Mouse (Mus musculus) midbrain, embryonic 16.5 days (tissue): ENCODE measurements around the gene Gm11554. TPM values are rescaled to one million over a fixed set of nuclear protein-coding genes. Genes with fewer than 3 reads are reported as not detected.
"Not testable (repeated sequence)": the region's sequence is repeated elsewhere in the genome, so short reads cannot be mapped to it uniquely, and the experiment has no call there.

Experiments used
- ATAC-seq: fragments of 200-750 bp; cut with Nextera tagmentation; 2 replicates; pipeline ENCODE4 v1.8.0; 2017; ENCODE audit warnings: moderate TSS enrichment
- H3K27ac ChIP-seq: fragments of 300-500 bp; sonication (generic); 2 replicates; pipeline ENCODE4 v1.5.1; 2014; ENCODE audit warnings: mild to moderate bottlenecking, low read length, mixed read lengths
- H3K27me3 ChIP-seq: fragments of 300-500 bp; sonication (generic); 2 replicates; pipeline ENCODE4 v1.6.1; 2014; ENCODE audit warnings: low read depth, low read length, mixed read lengths; ENCODE audit not compliant: control insufficient read depth, insufficient read depth
- H3K36me3 ChIP-seq: fragments of 300-500 bp; sonication (generic); 2 replicates; pipeline ENCODE4 v1.6.1; 2014; ENCODE audit warnings: mild to moderate bottlenecking, low read length, moderate library complexity, mixed read lengths; ENCODE audit not compliant: control insufficient read depth, insufficient read depth
- H3K4me1 ChIP-seq: fragments of 300-500 bp; sonication (generic); 2 replicates; pipeline ENCODE4 v1.6.1; 2014; ENCODE audit warnings: mild to moderate bottlenecking, low read length, mixed read lengths; ENCODE audit not compliant: control insufficient read depth, insufficient read depth
- H3K4me2 ChIP-seq: fragments of 300-500 bp; sonication (generic); 2 replicates; pipeline ENCODE4 v1.6.1; 2014; ENCODE audit warnings: mild to moderate bottlenecking, low read length, mixed read lengths
- H3K4me3 ChIP-seq: fragments of 300-500 bp; sonication (generic); 2 replicates; pipeline ENCODE4 v1.5.1; 2014; ENCODE audit warnings: low read depth, mild to moderate bottlenecking, low read length, moderate library complexity, mixed read lengths
- H3K9ac ChIP-seq: fragments of 300-500 bp; sonication (generic); 2 replicates; pipeline ENCODE4 v1.6.1; 2014; ENCODE audit warnings: low read depth, low read length, mixed read lengths
- H3K9me3 ChIP-seq: fragments of 300-500 bp; sonication (generic); replicated peaks from 2 replicates; pipeline ENCODE4 v1.6.1; 2014; ENCODE audit warnings: mild to moderate bottlenecking, low read length, mixed read lengths; ENCODE audit not compliant: control insufficient read depth, poor library complexity, severe bottlenecking
- WGBS: fragments of 180-500 bp; shearing (Covaris S2); extraction: QIAGEN DNeasy Blood & Tissue Kit; methylation state at CpG from one replicate; pipeline ENCODE4 v1.1.7; 2014; 5-methylcytosine and 5-hydroxymethylcytosine counted together
- polyA plus RNA-seq: library from polyadenylated mRNA; unstranded; fragments of >200 nt; fragmentation: Nextera tagmentation; extraction: Ambion mirVana; gene quantifications from 2 replicates; pipeline ENCODE4 v1.2.1, GENCODE M21; 2015

The Gm11554 gene
- polyA plus RNA-seq = not detected in 2 replicates

DNA sequence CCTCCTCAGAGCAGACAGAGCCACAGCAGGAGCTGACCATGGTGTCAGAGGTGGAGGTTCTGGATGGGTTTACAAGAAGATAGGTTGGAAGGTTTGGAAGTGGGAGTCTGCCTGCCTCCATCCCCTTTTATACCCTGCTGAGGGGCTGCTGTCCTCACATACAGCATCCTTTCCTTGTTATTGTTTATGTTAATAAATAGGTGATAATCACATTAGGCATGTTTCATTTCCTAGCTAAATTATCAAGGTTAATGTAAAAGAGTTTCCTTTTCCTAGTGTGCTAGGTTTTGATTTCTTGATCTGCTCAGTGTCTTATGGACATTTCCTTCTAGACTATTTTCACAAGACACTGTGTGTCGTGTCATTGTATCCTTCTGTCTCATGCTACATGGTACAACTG, at the start of gene Gm11554:
Gene Gm11554, minus strand, starts transcription at position 101 of the 400 bp plus-strand sequence.
- H3K4me3 ChIP-seq, H3K27ac ChIP-seq, H3K4me1 ChIP-seq, H3K9me3 ChIP-seq, H3K27me3 ChIP-seq, H3K36me3 ChIP-seq, H3K4me2 ChIP-seq, ATAC-seq, H3K9ac ChIP-seq: not testable (repeated sequence)
- no CpG with 5 or more reads among the region's 1 CpGs for WGBS

DNA sequence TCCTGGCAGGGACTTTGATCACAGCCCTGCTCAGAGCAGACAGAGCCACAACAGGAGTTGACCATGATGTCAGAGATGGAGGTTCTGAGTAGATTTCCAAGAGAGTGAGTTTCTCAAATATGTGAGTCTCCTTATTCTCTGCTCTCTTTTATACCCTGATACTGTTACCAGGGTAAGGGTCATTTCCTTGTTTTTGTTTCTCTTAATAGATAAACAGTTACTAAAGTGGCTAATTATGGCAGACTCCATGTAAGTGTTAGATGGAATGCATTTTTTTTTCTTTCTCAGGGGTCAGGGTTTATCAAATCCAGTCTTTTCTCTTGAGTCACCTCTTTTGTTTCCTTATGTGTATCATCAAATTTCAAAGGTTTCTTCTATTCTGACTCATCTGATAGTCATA, 47.3 kb upstream of the Gm11554 start, which contains the start of gene Krtap4-16:
Gene Krtap4-16, minus strand, starts transcription at position 101 of the 400 bp plus-strand sequence.
- H3K4me2 ChIP-seq = no peak within 1 kb of the TSS
- no peaks in the 10 kb centered on the region for H3K9me3 ChIP-seq
- no peak for ATAC-seq
- H3K4me3 ChIP-seq = no peak within 1 kb of the TSS
- H3K4me1 ChIP-seq = peaks cover 3% of the 10 kb centered on the region; the same call in 1 of the 2 replicates
- no peaks in the 10 kb centered on the region for H3K27me3 ChIP-seq
- H3K36me3 ChIP-seq = no peaks in the 10 kb centered on the region
- no peak within 1 kb of the TSS for H3K27ac ChIP-seq
- H3K9ac ChIP-seq = no peak within 1 kb of the TSS

DNA sequence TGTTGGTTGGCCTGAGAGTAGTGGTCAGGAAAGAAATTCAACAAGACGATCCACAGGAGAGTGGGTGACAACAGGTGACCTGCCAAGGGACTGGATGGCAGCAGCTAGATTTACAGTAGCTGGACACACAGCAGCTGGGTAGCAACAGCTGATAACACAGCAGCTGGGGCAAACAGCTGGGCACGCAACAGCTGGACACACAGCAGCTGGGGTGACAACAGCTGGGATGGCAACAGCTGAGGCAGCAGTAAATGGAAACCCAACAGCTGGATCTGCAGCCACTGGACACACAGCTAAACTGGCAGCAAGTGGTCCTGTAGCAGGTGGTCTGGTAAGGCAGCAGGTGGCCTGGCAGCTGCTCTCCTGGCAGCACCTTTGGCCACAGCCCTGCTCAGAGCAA, 42.5 kb upstream of the Gm11554 start:
- Histone ChIP-seq H3K27ac (no peak overlapping the region), H3K36me3 (no peaks in the 10 kb centered on the region), H3K27me3 (no peaks in the 10 kb centered on the region), H3K9ac (no peak overlapping the region), H3K4me2 (no peak overlapping the region), H3K9me3 (no peaks in the 10 kb centered on the region), H3K4me1 (no peaks in the 10 kb centered on the region), H3K4me3 (no peak overlapping the region)
- WGBS = 89% methylated on average over 2 of the region's 2 CpGs
- ATAC-seq = no peak

DNA sequence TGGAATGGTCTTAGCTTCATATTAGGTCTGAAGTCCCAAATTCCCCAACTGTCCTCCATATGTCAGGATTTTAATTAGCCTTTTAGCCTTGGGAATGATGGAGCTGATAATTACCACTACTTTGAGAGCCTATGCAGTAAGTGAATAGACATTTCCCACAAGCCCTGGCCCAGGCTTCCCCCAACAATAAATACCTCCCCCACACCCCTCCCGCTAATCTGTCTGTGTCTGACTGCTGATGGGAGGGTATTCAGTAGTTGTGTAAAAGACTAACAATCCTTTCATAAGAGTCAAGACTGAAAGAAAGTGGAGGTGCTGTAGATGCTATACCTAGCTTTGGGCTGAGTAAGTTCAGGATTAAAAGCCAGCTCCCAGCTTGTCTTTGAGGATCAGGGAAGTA, 37.9 kb upstream of the Gm11554 start:
- Histone ChIP-seq H3K9ac (no peak overlapping the region), H3K27ac (no peak overlapping the region), H3K4me1 (no peaks in the 10 kb centered on the region), H3K36me3 (no peaks in the 10 kb centered on the region), H3K4me2 (no peak overlapping the region), H3K4me3 (no peak overlapping the region), H3K27me3 (no peaks in the 10 kb centered on the region), H3K9me3 (no peaks in the 10 kb centered on the region)
- no peak for ATAC-seq
- WGBS = 75% methylated on average over 1 of the region's 1 CpGs

DNA sequence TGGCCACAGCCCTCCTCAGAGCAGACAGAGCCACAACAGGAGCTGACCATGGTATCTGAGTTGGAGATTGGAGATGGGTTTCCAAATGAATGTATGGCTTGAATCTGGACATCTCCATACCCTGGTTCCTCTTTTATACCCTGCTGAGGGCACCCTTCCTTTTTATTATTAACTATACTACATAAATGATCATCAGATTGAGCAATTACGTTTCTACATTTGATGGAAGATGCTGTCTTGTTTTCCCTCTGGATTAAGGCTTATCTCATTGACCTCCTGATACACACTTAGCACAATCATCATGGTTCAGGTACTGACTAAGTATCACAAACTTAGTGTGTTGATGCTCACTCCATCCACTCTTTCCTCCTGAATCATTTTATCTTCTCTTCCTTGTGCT, 33.7 kb upstream of the Gm11554 start, which contains the start of gene 2300003K06Rik:
Gene 2300003K06Rik, minus strand, starts transcription at position 101 of the 400 bp plus-strand sequence.
- Histone ChIP-seq H3K36me3 (no peaks in the 10 kb centered on the region), H3K4me3 (no peak within 1 kb of the TSS), H3K27me3 (no peaks in the 10 kb centered on the region), H3K27ac (no peak within 1 kb of the TSS), H3K9me3 (no peaks in the 10 kb centered on the region), H3K9ac (no peak within 1 kb of the TSS), H3K4me2 (no peak within 1 kb of the TSS), H3K4me1 (no peaks in the 10 kb centered on the region)
- no peak for ATAC-seq
- WGBS = 79% methylated on average over 1 of the region's 1 CpGs

DNA sequence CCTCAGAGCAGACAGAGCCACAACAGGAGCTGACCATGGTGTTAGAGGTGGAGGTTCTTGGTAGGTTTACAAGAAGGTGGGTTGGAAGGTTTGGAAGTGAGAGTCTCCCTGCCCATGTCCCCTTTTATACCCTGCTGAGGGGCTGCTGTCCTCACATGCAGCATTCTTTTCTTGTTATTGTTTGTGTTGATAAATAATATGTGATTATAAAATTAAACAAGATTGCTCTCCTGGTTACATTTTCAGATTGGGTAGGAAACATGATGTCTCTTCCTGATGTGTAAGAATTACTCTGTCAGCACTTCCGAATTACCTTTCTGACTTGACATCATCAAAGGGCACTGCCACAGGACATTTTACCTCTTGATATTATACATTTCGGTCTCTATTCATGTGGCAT, 11.3 kb upstream of the Gm11554 start, which contains the start of gene Gm11564:
Gene Gm11564, minus strand, starts transcription at position 101 of the 400 bp plus-strand sequence.
- not testable (repeated sequence) for H3K27ac ChIP-seq, ATAC-seq, H3K4me1 ChIP-seq, H3K9ac ChIP-seq, H3K4me3 ChIP-seq, H3K36me3 ChIP-seq, H3K9me3 ChIP-seq, H3K27me3 ChIP-seq, H3K4me2 ChIP-seq
- 93% methylated on average over 2 of the region's 2 CpGs for WGBS

DNA sequence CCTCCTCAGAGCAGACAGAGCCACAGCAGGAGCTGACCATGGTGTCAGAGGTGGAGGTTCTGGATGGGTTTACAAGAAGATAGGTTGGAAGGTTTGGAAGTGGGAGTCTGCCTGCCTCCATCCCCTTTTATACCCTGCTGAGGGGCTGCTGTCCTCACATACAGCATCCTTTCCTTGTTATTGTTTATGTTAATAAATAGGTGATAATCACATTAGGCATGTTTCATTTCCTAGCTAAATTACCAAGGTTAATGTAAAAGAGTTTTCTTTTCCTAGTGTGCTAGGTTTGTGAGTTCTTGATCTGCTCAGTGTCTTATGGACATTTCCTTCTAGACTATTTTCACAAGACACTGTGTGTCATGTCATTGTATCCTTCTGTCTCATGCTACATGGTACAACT, 5.5 kb upstream of the Gm11554 start, which contains the start of gene Krtap4-13:
Gene Krtap4-13, minus strand, starts transcription at position 101 of the 400 bp plus-strand sequence.
- not testable (repeated sequence) for H3K4me3 ChIP-seq, ATAC-seq, H3K4me1 ChIP-seq, H3K36me3 ChIP-seq, H3K27ac ChIP-seq, H3K9me3 ChIP-seq, H3K27me3 ChIP-seq, H3K4me2 ChIP-seq, H3K9ac ChIP-seq

DNA sequence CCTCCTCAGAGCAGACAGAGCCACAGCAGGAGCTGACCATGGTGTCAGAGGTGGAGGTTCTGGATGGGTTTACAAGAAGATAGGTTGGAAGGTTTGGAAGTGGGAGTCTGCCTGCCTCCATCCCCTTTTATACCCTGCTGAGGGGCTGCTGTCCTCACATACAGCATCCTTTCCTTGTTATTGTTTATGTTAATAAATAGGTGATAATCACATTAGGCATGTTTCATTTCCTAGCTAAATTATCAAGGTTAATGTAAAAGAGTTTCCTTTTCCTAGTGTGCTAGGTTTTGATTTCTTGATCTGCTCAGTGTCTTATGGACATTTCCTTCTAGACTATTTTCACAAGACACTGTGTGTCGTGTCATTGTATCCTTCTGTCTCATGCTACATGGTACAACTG, 5.4 kb downstream of the Gm11554 start, which contains the start of gene Gm11569:
Gene Gm11569, minus strand, starts transcription at position 101 of the 400 bp plus-strand sequence.
- not testable (repeated sequence) for H3K27me3 ChIP-seq, ATAC-seq

DNA sequence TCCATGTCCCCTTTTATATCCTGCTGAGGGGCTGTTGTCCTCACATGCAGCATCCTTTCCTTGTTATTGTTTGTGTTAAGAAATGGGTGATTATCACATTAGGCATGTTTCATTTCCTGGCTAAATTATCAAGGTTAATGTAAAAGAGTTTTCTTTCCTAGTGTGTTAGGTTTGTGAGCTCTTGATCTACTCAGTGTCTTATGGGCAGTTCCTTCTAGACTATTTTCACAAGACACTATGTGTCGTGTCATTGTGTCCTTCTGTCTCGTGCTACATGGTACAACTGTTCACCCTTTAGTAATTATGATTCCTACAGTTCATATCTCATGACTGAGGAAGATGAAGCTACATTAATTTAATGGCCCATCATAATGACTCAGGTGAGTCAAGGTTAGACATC, 10.9 kb downstream of the Gm11554 start, which contains the start of gene Gm11596:
Gene Gm11596, minus strand, starts transcription at position 101 of the 400 bp plus-strand sequence.
- H3K27ac ChIP-seq = no peak within 1 kb of the TSS
- no peaks in the 10 kb centered on the region for H3K9me3 ChIP-seq
- H3K4me1 ChIP-seq = no peaks in the 10 kb centered on the region
- no peak within 1 kb of the TSS for H3K4me2 ChIP-seq
- no peaks in the 10 kb centered on the region for H3K36me3 ChIP-seq
- H3K4me3 ChIP-seq = no peak within 1 kb of the TSS
- no peaks in the 10 kb centered on the region for H3K27me3 ChIP-seq
- H3K9ac ChIP-seq = no peak within 1 kb of the TSS
- WGBS = 89% methylated on average over 2 of the region's 2 CpGs
- no peak for ATAC-seq

More for the DNA sequence above, 5.4 kb downstream of the Gm11554 start, which contains the start of gene Gm11569:
- not testable (repeated sequence) for H3K9ac ChIP-seq, H3K4me3 ChIP-seq, H3K4me1 ChIP-seq, H3K9me3 ChIP-seq, H3K27ac ChIP-seq, H3K36me3 ChIP-seq, H3K4me2 ChIP-seq
- WGBS = no CpG with 5 or more reads among the region's 1 CpGs
